Mouse (Mus musculus): ENCODE data around the gene Pon1. TPM values are rescaled to one million over a fixed set of nuclear protein-coding genes. Genes with fewer than 3 reads are reported as not detected.
A peak's percentile ranks its signal among the peaks of the same experiment; 100 is the strongest.

The Pon1 gene
- polyA plus RNA-seq, 1 experiment from 2014 or later = 548 TPM

- WGBS (ENCODE audit: insufficient replicate concordance) = 89% methylated on average over 14 of the region's 14 CpGs
- H3K36me3 ChIP-seq (replicated peaks; ENCODE audit: insufficient read depth, low read length) = no peaks in the 10 kb centered on the region
- DNase-seq (no peak), ATAC-seq (no peak)
- no peak overlapping the region for H3K9ac ChIP-seq (replicated peaks)
- H3K4me3 ChIP-seq (ENCODE audit: low read depth, low read length) = no peak overlapping the region
- no peaks in the 10 kb centered on the region for H3K27me3 ChIP-seq (ENCODE audit: insufficient read depth, low read length)
- H3K27ac ChIP-seq (ENCODE audit: low read depth) = no peak overlapping the region
- TF ChIP-seq EP300 (IDR thresholded peaks at IDR 0.05; ENCODE audit: low read depth) (no peak), CTCF (IDR thresholded peaks at IDR 0.05; ENCODE audit: low read depth) (no peak)
- no peaks in the 10 kb centered on the region for H3K9me3 ChIP-seq (ENCODE audit: low read length)
- no peak overlapping the region for H3K4me2 ChIP-seq (ENCODE audit: low read depth, low read length)
- peaks cover 21% of the 10 kb centered on the region; the same call in 1 of the 2 replicates for H3K4me1 ChIP-seq (ENCODE audit: insufficient read depth)
Observed at GRCm38 (mm10) chr6:5163507-5164144, 30.1 kb downstream of the Pon1 start.

GRCm38 (mm10) chr6:5162052-5162451, 31.7 kb downstream of the Pon1 start:
- Histone ChIP-seq H3K27ac (ENCODE audit: low read depth) (no peak overlapping the region), H3K9me3 (ENCODE audit: low read length) (no peaks in the 10 kb centered on the region), H3K4me3 (ENCODE audit: low read depth, low read length) (no peak overlapping the region), H3K27me3 (ENCODE audit: insufficient read depth, low read length) (no peaks in the 10 kb centered on the region), H3K9ac (replicated peaks) (no peak overlapping the region), H3K4me2 (ENCODE audit: low read depth, low read length) (no peak overlapping the region), H3K36me3 (replicated peaks; ENCODE audit: insufficient read depth, low read length) (no peaks in the 10 kb centered on the region), H3K4me1 (ENCODE audit: insufficient read depth) (peaks cover 17% of the 10 kb centered on the region; the same call in 1 of the 2 replicates)
- TF ChIP-seq EP300 (IDR thresholded peaks at IDR 0.05; ENCODE audit: low read depth) (no peak), CTCF (IDR thresholded peaks at IDR 0.05; ENCODE audit: low read depth) (no peak)
- WGBS (ENCODE audit: insufficient replicate concordance) = 82% methylated on average over 6 of the region's 6 CpGs
- DNase-seq (no peak), ATAC-seq (no peak)

GRCm38 (mm10) chr6:5159385-5159791, 34.4 kb downstream of the Pon1 start:
- Histone ChIP-seq H3K27me3 (ENCODE audit: insufficient read depth, low read length) (no peaks in the 10 kb centered on the region), H3K4me1 (ENCODE audit: insufficient read depth) (peaks cover 25% of the 10 kb centered on the region), H3K4me3 (ENCODE audit: low read depth, low read length) (no peak overlapping the region), H3K27ac (ENCODE audit: low read depth) (no peak overlapping the region), H3K9ac (replicated peaks) (no peak overlapping the region), H3K4me2 (ENCODE audit: low read depth, low read length) (no peak overlapping the region), H3K36me3 (replicated peaks; ENCODE audit: insufficient read depth, low read length) (no peaks in the 10 kb centered on the region), H3K9me3 (ENCODE audit: low read length) (no peaks in the 10 kb centered on the region)
- DNase-seq = no peak
- no peak for ATAC-seq
- WGBS (ENCODE audit: insufficient replicate concordance) = 42% methylated on average over 7 of the region's 7 CpGs
- TF ChIP-seq CTCF (IDR thresholded peaks at IDR 0.05; ENCODE audit: low read depth) (no peak), EP300 (IDR thresholded peaks at IDR 0.05; ENCODE audit: low read depth) (peak; percentile 53; the same call in 1 of the 2 replicates)

GRCm38 (mm10) chr6:5156541-5157425, 37.0 kb downstream of the Pon1 start:
- H3K27ac ChIP-seq (ENCODE audit: low read depth) = peak overlapping the region; percentile 87
- TF ChIP-seq CTCF (IDR thresholded peaks at IDR 0.05; ENCODE audit: low read depth) = no peak
- TF ChIP-seq EP300 (IDR thresholded peaks at IDR 0.05; ENCODE audit: low read depth) = peak; percentile 97
- peaks cover 32% of the 10 kb centered on the region for H3K4me1 ChIP-seq (ENCODE audit: insufficient read depth)
- WGBS (ENCODE audit: insufficient replicate concordance) = 52% methylated on average over 6 of the region's 6 CpGs
- no peaks in the 10 kb centered on the region for H3K36me3 ChIP-seq (replicated peaks; ENCODE audit: insufficient read depth, low read length)
- H3K4me3 ChIP-seq (ENCODE audit: low read depth, low read length) = no peak overlapping the region
- H3K27me3 ChIP-seq (ENCODE audit: insufficient read depth, low read length) = no peaks in the 10 kb centered on the region
- 0 out of 2 replicates have a peak overlapping the region, but pooled peaks have one; percentile 0 for H3K9ac ChIP-seq (replicated peaks)
- ATAC-seq (peak; percentile 74), DNase-seq (no peak)
- H3K4me2 ChIP-seq (ENCODE audit: low read depth, low read length) = peak overlapping the region; percentile 38
- no peaks in the 10 kb centered on the region for H3K9me3 ChIP-seq (ENCODE audit: low read length)

GRCm38 (mm10) chr6:5155313-5155927, 38.3 kb downstream of the Pon1 start:
- ATAC-seq (peak; percentile 87), DNase-seq (peak; percentile 30)
- Histone ChIP-seq H3K27me3 (ENCODE audit: insufficient read depth, low read length) (no peaks in the 10 kb centered on the region), H3K4me1 (ENCODE audit: insufficient read depth) (peaks cover 45% of the 10 kb centered on the region), H3K9me3 (ENCODE audit: low read length) (no peaks in the 10 kb centered on the region), H3K27ac (ENCODE audit: low read depth) (peak overlapping the region; percentile 87), H3K4me2 (ENCODE audit: low read depth, low read length) (peak overlapping the region; percentile 52), H3K4me3 (ENCODE audit: low read depth, low read length) (peak overlapping the region; percentile 7; the same call in 1 of the 2 replicates), H3K36me3 (replicated peaks; ENCODE audit: insufficient read depth, low read length) (no peaks in the 10 kb centered on the region), H3K9ac (replicated peaks) (peak overlapping the region; percentile 13; the same call in 1 of the 2 replicates)
- TF ChIP-seq EP300 (IDR thresholded peaks at IDR 0.05; ENCODE audit: low read depth) (peak; percentile 96), CTCF (IDR thresholded peaks at IDR 0.05; ENCODE audit: low read depth) (no peak)
- 61% methylated on average over 1 of the region's 1 CpGs for WGBS (ENCODE audit: insufficient replicate concordance)

- no peak for TF ChIP-seq CTCF (IDR thresholded peaks at IDR 0.05; ENCODE audit: low read depth)
- no peak for TF ChIP-seq EP300 (IDR thresholded peaks at IDR 0.05; ENCODE audit: low read depth)
- no peak overlapping the region for H3K4me3 ChIP-seq (ENCODE audit: low read depth, low read length)
- no peaks in the 10 kb centered on the region for H3K9me3 ChIP-seq (ENCODE audit: low read length)
- no peaks in the 10 kb centered on the region for H3K27me3 ChIP-seq (ENCODE audit: insufficient read depth, low read length)
- 61% methylated on average over 6 of the region's 6 CpGs for WGBS (ENCODE audit: insufficient replicate concordance)
- H3K9ac ChIP-seq (replicated peaks) = peak overlapping the region; percentile 13; the same call in 1 of the 2 replicates
- H3K4me2 ChIP-seq (ENCODE audit: low read depth, low read length) = peak overlapping the region; percentile 52
- peak overlapping the region; percentile 87; the same call in 1 of the 2 replicates for H3K27ac ChIP-seq (ENCODE audit: low read depth)
- no peaks in the 10 kb centered on the region for H3K36me3 ChIP-seq (replicated peaks; ENCODE audit: insufficient read depth, low read length)
- DNase-seq = no peak
- ATAC-seq = no peak
- peaks cover 44% of the 10 kb centered on the region for H3K4me1 ChIP-seq (ENCODE audit: insufficient read depth)
Observed at GRCm38 (mm10) chr6:5154786-5155185, 39.0 kb downstream of the Pon1 start.
